Mouse (Mus musculus) frontal cortex, adult (tissue): ENCODE results near the gene Slc51b.

ENCODE experiments used
- ATAC-seq: cut with Nextera tagmentation; 2 replicates; pipeline ENCODE4 v1.9.2; 2017; ENCODE audit warnings: mild to moderate bottlenecking, moderate library complexity, mixed read lengths; ENCODE audit not compliant: low TSS enrichment

Slc51b gene

GRCm38 (mm10) chr9:65408871-65409295 is 13.9 kb downstream of the Slc51b start:
- no peak for ATAC-seq

GRCm38 (mm10) chr9:65407861-65408260 is 14.9 kb downstream of the Slc51b start:
- ATAC-seq = no peak

GRCm38 (mm10) chr9:65407327-65407726 is 15.4 kb downstream of the Slc51b start:
- ATAC-seq = no peak

- ATAC-seq = peak; percentile 31; the same call in 1 of the 2 replicates
Observed at GRCm38 (mm10) chr9:65405184-65405449, 17.6 kb downstream of the Slc51b start.

- ATAC-seq = peak; percentile 50; the same call in 1 of the 2 replicates
Observed at GRCm38 (mm10) chr9:65404331-65405183, 18.2 kb downstream of the Slc51b start.

GRCm38 (mm10) chr9:65399934-65400333 is 22.8 kb downstream of the Slc51b start:
- no peak for ATAC-seq

GRCm38 (mm10) chr9:65398279-65398678 is 24.5 kb downstream of the Slc51b start, which contains the start of gene Rasl12:
Gene Rasl12, plus strand, starts transcription at chr9:65398506.
- peak; percentile 81; the same call in 1 of the 2 replicates for ATAC-seq

- ATAC-seq = no peak
Observed at GRCm38 (mm10) chr9:65394360-65394759, 28.4 kb downstream of the Slc51b start.

GRCm38 (mm10) chr9:65393606-65394005 is 29.1 kb downstream of the Slc51b start:
- ATAC-seq = no peak

GRCm38 (mm10) chr9:65392638-65393364 is 30.0 kb downstream of the Slc51b start:
- peak; percentile 67 for ATAC-seq

GRCm38 (mm10) chr9:65391613-65391964 is 31.2 kb downstream of the Slc51b start, which contains the start of gene Kbtbd13:
Gene Kbtbd13, minus strand, starts transcription at chr9:65391652.
- no peak for ATAC-seq

- ATAC-seq = peak; percentile 69; the same call in 1 of the 2 replicates
Observed at GRCm38 (mm10) chr9:65390752-65391612, 31.8 kb downstream of the Slc51b start.

- no peak for ATAC-seq
Observed at GRCm38 (mm10) chr9:65386373-65387140, 36.2 kb downstream of the Slc51b start.

GRCm38 (mm10) chr9:65384276-65384675 is 38.5 kb downstream of the Slc51b start:
- no peak for ATAC-seq

- no peak for ATAC-seq
Observed at GRCm38 (mm10) chr9:65382751-65383097, 40.0 kb downstream of the Slc51b start.

GRCm38 (mm10) chr9:65382031-65382750 is 40.6 kb downstream of the Slc51b start:
- no peak for ATAC-seq

GRCm38 (mm10) chr9:65381017-65381590 is 41.7 kb downstream of the Slc51b start:
- ATAC-seq = no peak

- peak; percentile 91 for ATAC-seq
Observed at GRCm38 (mm10) chr9:65375163-65375934, 47.4 kb downstream of the Slc51b start.

GRCm38 (mm10) chr9:65374468-65375162 is 48.1 kb downstream of the Slc51b start:
- ATAC-seq = no peak; the same call in 1 of the 2 replicates
